Comparison of ENCODE assay signal across 14 mouse cellular contexts in genomic region chr12:104684411-104684931, GRCm38 (mm10).
"Had no signal": no experiment of that assay in that cellular context is flagged by ENCODE, and none has a peak within 500 bp of the region (broad histone marks: within the 10 kb centered on the region; RNA-seq: fewer than 3 reads in every experiment).

No protein-coding gene starts in this region.

- H3K4me1 ChIP-seq: liver, embryonic 12.5 days had no signal

- DNase-seq: kidney, postnatal 10 days; lung, embryonic 14.5 days; lung, postnatal 10 days; lung, postnatal 4 days; retina, postnatal 1 day; right cerebral cortex, postnatal 4 days; spleen, adult 18-20 months; thymus, postnatal 36 days had no signal

- H3K4me2 ChIP-seq: limb, embryonic 15.5 days; liver, embryonic 12.5 days; lung, embryonic 14.5 days; neural tube, embryonic 13.5 days had no signal

- H3K9me3 ChIP-seq: limb, embryonic 15.5 days; liver, embryonic 12.5 days had no signal

- H3K9ac ChIP-seq: limb, embryonic 15.5 days; liver, embryonic 12.5 days; lung, embryonic 14.5 days; neural tube, embryonic 13.5 days had no signal

- ATAC-seq: liver, embryonic 12.5 days; midbrain, embryonic 16.5 days had no signal

- H3K27ac ChIP-seq: left cerebral cortex, adult 2 months; limb, embryonic 15.5 days; liver, embryonic 12.5 days; midbrain, embryonic 10.5 days; neural tube, embryonic 13.5 days had no signal

- H3K4me3 ChIP-seq: left cerebral cortex, adult 2 months; limb, embryonic 15.5 days; liver, embryonic 12.5 days; midbrain, embryonic 10.5 days; neural tube, embryonic 13.5 days had no signal

- H3K27me3 ChIP-seq: limb, embryonic 15.5 days; liver, embryonic 12.5 days; neural tube, embryonic 13.5 days had no signal
